Mouse (Mus musculus) lung, postnatal 0 days (tissue): ENCODE data around the gene Acsf2. TPM values are rescaled to one million over a fixed set of nuclear protein-coding genes. Genes with fewer than 3 reads are reported as not detected.

Experiments used
- ATAC-seq: fragments of 200-750 bp; cut with Nextera tagmentation; 2 replicates; pipeline ENCODE4 v1.8.0; 2017; ENCODE audit warnings: moderate library complexity
- DNase-seq: peaks from one replicate; pipeline ENCODE4 v3.0.0-alpha.2; 2016; ENCODE audit warnings: low spot score
- H3K27ac ChIP-seq: fragments of 300-500 bp; sonication (generic); 2 replicates; pipeline ENCODE4 v1.5.1; 2014; ENCODE audit warnings: antibody characterized with exemption, mild to moderate bottlenecking, low read length, mixed read lengths
- H3K27me3 ChIP-seq: fragments of 300-500 bp; sonication (generic); replicated peaks from 2 replicates; pipeline ENCODE4 v1.6.1; 2014; ENCODE audit warnings: low read length, mixed read lengths; ENCODE audit not compliant: insufficient read depth
- H3K36me3 ChIP-seq: fragments of 300-500 bp; sonication (generic); 2 replicates; pipeline ENCODE4 v1.6.1; 2014; ENCODE audit warnings: low read length, mixed read lengths; ENCODE audit not compliant: insufficient read depth
- H3K4me1 ChIP-seq: fragments of 300-500 bp; sonication (generic); 2 replicates; pipeline ENCODE4 v1.6.1; 2014; ENCODE audit warnings: antibody characterized with exemption, low read depth, low read length, mixed read lengths; ENCODE audit not compliant: insufficient read depth
- H3K4me2 ChIP-seq: fragments of 300-500 bp; sonication (generic); replicated peaks from 2 replicates; pipeline ENCODE4 v1.6.1; 2014; ENCODE audit warnings: low read depth, mild to moderate bottlenecking, low read length, moderate library complexity, mixed read lengths
- H3K4me3 ChIP-seq: fragments of 300-500 bp; sonication (generic); 2 replicates; pipeline ENCODE4 v1.5.1; 2014; ENCODE audit warnings: low read depth, low read length
- H3K9ac ChIP-seq: fragments of 300-500 bp; sonication (generic); replicated peaks from 2 replicates; pipeline ENCODE4 v1.6.1; 2014; ENCODE audit warnings: low read depth, mild to moderate bottlenecking
- H3K9me3 ChIP-seq: fragments of 300-500 bp; sonication (generic); 2 replicates; pipeline ENCODE4 v1.6.1; 2016; ENCODE audit warnings: low read length, mixed read lengths
- CTCF ChIP-seq: IDR thresholded peaks from 2 replicates; pipeline ENCODE4 v1.5.1; 2016; ENCODE audit warnings: antibody characterized with exemption, mild to moderate bottlenecking
- EP300 ChIP-seq: IDR thresholded peaks from 2 replicates; pipeline ENCODE4 v1.6.1; 2016; ENCODE audit warnings: antibody characterized with exemption, mild to moderate bottlenecking, control low read depth
- WGBS: fragments of 180-500 bp; shearing (Covaris S2); extraction: QIAGEN DNeasy Blood & Tissue Kit; methylation state at CpG from one replicate; pipeline ENCODE4 v1.1.7; 2014; 5-methylcytosine and 5-hydroxymethylcytosine counted together
- polyA plus RNA-seq: library from polyadenylated mRNA; unstranded; fragments of >200 nt; fragmentation: Nextera tagmentation; extraction: Ambion mirVana; gene quantifications from 2 replicates; pipeline ENCODE4 v1.2.1, GENCODE M21; 2015

Gene Acsf2
- polyA plus RNA-seq, 1 experiment from 2014 or later: 3.4 TPM

DNA sequence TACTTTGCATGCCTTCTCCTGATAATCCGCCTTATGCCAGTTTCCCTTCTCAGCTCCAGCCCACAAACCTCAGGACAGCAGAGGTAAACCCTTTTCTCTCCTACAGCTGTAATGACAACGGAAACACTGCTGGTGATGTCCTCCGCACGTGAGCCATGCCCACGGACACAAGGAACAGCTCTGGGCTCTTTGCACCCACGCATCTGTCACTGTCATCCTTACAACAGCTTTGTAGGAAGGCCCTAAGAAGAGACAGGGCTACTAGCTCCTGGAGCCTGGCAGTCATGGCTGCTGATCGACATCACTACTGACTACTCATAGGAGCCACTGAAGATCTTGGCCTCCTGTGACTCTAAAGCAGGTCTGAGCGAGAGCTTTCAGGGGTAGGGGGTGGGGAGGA is 68.5 kb downstream of the Acsf2 start:
- Histone ChIP-seq H3K36me3 (no peaks in the 10 kb centered on the region), H3K9ac (no peak overlapping the region), H3K4me3 (no peak overlapping the region), H3K27me3 (no peaks in the 10 kb centered on the region), H3K4me1 (no peaks in the 10 kb centered on the region), H3K9me3 (no peaks in the 10 kb centered on the region), H3K4me2 (no peak overlapping the region), H3K27ac (no peak overlapping the region)
- no peak for TF ChIP-seq EP300
- ATAC-seq: no peak
- DNase-seq: no peak
- WGBS: 77% methylated on average over 8 of the region's 8 CpGs

DNA sequence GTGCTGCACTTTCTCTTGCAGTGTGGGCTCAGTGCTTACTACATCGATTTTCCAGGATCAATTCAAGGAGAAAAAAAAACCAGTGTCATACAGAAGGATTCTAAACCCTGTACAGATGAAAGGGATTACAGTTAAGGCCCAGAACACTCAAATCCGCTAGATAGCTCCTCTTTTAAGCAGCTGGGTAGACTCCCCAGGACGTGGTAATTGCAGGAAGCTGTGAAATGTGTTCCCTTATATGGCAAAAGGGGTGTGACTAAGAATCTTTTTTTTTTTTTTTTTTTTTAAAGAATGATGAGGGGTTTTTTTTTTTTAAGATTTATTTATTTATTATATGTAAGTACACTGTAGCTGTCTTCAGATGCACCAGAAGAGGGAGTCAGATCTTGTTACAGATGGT is 72.8 kb downstream of the Acsf2 start:
- Histone ChIP-seq H3K9ac (no peak overlapping the region), H3K4me2 (no peak overlapping the region), H3K9me3 (no peaks in the 10 kb centered on the region), H3K27ac (no peak overlapping the region), H3K27me3 (no peaks in the 10 kb centered on the region), H3K36me3 (no peaks in the 10 kb centered on the region), H3K4me3 (no peak overlapping the region), H3K4me1 (no peaks in the 10 kb centered on the region)
- TF ChIP-seq EP300 (no peak), CTCF (no peak)
- 36% methylated on average over 3 of the region's 3 CpGs for WGBS
- ATAC-seq (no peak), DNase-seq (peak; percentile 25)

DNA sequence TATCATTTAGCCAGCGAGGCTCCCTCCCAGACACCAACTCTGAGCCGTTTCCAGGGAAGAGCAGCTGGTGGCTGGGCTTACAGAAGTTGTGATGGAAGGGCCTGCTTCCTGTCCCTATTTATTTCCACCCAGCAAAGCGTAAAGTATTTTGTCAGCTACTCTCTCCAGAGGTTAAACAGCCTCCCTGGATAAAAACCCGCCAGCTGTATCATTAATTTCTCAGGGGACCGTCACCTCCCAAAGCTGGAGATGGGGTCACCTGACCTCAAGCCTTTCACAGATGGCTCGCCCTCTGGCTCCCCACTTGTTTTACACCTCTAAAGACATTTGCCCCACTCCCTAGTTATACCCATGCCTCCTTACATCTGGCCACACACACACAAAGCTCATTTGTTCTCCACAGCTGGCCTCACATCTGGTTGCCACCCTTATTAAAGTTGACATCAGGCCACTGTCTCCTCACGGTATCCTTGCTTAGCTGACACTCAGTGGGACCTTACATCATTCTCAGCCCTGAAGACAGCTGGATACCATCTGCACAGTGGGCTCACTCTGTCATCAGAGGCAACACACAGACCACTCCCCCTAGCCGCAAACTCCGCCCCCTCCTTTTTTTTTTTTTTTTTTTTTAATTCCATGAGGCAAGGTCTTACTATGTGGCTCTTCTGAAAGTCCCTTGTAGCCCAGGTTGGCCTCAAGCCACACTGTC is 75.3 kb downstream of the Acsf2 start:
- Histone ChIP-seq H3K4me2 (no peak overlapping the region), H3K36me3 (no peaks in the 10 kb centered on the region), H3K4me3 (no peak overlapping the region), H3K9me3 (no peaks in the 10 kb centered on the region), H3K9ac (no peak overlapping the region), H3K27me3 (no peaks in the 10 kb centered on the region), H3K4me1 (no peaks in the 10 kb centered on the region), H3K27ac (no peak overlapping the region)
- DNase-seq (peak; percentile 53), ATAC-seq (peak; percentile 74)
- TF ChIP-seq EP300 (no peak), CTCF (no peak)
- WGBS: 49% methylated on average over 9 of the region's 9 CpGs

DNA sequence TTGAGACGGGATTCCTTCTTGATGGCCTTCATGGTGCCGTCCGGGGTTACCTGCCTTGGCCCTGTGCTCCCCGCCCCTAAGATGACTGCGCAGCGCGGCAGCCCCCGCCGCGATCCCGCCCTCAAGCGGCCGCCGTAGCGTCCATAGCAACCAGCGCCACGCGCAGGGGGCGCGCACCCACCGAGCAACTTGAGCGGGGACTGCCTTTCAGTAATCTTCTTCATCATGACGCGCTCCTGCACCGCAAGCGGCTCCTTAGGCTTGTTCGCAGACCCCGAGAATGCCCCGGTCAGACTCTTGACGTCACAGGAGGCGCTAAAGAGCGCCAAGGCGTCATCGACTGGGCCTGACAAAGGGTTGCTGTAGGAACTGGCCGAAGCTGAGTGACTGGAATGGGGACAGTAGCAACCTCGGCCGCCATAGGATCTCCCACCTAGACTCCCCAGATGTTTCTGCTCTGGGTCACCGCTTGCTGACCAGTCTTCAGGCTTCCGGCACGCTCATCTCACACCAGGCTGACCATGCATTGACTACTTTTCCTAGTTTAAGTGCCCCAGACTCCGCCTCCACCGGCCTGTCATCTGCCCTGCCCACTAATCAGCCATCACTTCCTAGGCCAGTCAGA is 80.3 kb downstream of the Acsf2 start, which contains the start of gene Mycbpap:
Gene Mycbpap, minus strand, starts transcription at position 524 of the 625 bp plus-strand sequence.
- Histone ChIP-seq H3K36me3 (no peaks in the 10 kb centered on the region), H3K27ac (no peak within 1 kb of the TSS), H3K4me3 (peak within 1 kb of the TSS; percentile 45), H3K9me3 (no peaks in the 10 kb centered on the region), H3K27me3 (no peaks in the 10 kb centered on the region), H3K4me1 (no peaks in the 10 kb centered on the region), H3K4me2 (peak within 1 kb of the TSS; percentile 89), H3K9ac (peak within 1 kb of the TSS; percentile 43)
- ATAC-seq: peak; percentile 77
- DNase-seq: peak; percentile 75
- TF ChIP-seq EP300 (no peak), CTCF (peak; percentile 39)
- 2% methylated on average over 42 of the region's 42 CpGs for WGBS

DNA sequence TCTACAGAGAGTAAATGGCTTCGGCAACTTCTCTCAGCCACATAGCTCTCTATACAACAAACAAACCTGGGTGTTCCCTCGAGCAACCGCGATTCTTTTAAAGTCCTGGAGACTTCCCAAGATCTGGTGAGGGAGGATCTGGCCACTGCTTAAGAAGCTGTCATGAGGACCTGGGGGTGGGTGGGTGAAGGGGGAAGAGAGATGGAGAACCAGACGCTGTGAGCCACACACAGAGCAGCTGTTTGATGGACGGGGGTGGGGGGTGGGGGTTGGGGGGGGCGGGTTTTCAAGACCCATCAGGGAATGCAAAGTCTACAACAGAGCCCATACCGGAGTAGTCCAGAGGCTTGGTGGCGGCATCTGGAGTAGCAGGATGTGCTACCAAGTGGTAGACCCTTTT is 88.2 kb downstream of the Acsf2 start:
- Histone ChIP-seq H3K4me3 (no peak overlapping the region), H3K4me1 (no peaks in the 10 kb centered on the region), H3K9me3 (no peaks in the 10 kb centered on the region), H3K27ac (no peak overlapping the region), H3K36me3 (no peaks in the 10 kb centered on the region), H3K9ac (no peak overlapping the region), H3K4me2 (no peak overlapping the region), H3K27me3 (no peaks in the 10 kb centered on the region)
- 36% methylated on average over 9 of the region's 9 CpGs for WGBS
- no peak for TF ChIP-seq EP300
- TF ChIP-seq CTCF: no peak
- ATAC-seq (no peak), DNase-seq (no peak)

DNA sequence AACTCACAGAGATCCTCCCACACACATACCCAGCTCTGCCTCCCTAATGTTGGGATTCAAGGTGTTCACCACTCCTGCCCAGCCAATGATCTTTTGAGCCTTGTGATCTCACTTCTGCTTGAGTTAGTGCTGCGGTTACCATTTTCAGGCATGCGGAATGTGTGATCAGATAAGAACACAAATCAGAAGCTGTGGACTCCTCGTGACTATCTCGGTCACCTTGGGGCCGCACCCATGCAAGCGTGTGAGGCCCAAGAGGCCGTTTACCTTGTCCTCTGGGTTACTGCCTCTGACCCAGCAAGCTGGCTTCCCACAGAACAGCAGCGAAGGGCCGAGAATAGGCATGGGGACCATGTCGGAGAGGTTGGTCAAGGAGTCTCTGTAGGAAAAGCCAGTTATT is 92.7 kb downstream of the Acsf2 start:
- Histone ChIP-seq H3K4me3 (no peak overlapping the region), H3K9me3 (no peaks in the 10 kb centered on the region), H3K4me1 (no peaks in the 10 kb centered on the region), H3K4me2 (no peak overlapping the region), H3K36me3 (no peaks in the 10 kb centered on the region), H3K27me3 (no peaks in the 10 kb centered on the region), H3K9ac (no peak overlapping the region), H3K27ac (no peak overlapping the region)
- DNase-seq (peak; percentile 38), ATAC-seq (peak; percentile 54)
- no peak for TF ChIP-seq EP300
- TF ChIP-seq CTCF: no peak
- 70% methylated on average over 10 of the region's 10 CpGs for WGBS

Other genes with a start within 250 kb of the Acsf2 start
- 8.7 and 10.4 TPM in 2 replicates for gene Abcc3, start 208.9 kb downstream of the Acsf2 start, polyA plus RNA-seq
- 1.4 and 3.1 TPM in 2 replicates for gene Cacna1g, start 127.7 kb downstream of the Acsf2 start, polyA plus RNA-seq
- 0.14 TPM in 1 of 2 replicates, not detected in the other for gene Spata20, start 115.7 kb downstream of the Acsf2 start, polyA plus RNA-seq
- gene Epn3, start 101.9 kb downstream of the Acsf2 start, polyA plus RNA-seq: 33.2 and 34.5 TPM in 2 replicates
- gene Mycbpap, start 80.1 kb downstream of the Acsf2 start, polyA plus RNA-seq: 3.1 and 4.7 TPM in 2 replicates
- 1.6 and 2.3 TPM in 2 replicates for gene Rsad1, start 52.6 kb downstream of the Acsf2 start, polyA plus RNA-seq
- gene Chad, start 36.8 kb downstream of the Acsf2 start, polyA plus RNA-seq: 23.9 and 29.0 TPM in 2 replicates
- 72.9 and 75.0 TPM in 2 replicates for gene Lrrc59, start 27.9 kb upstream of the Acsf2 start, polyA plus RNA-seq
- gene Mrpl27, start 51.9 kb upstream of the Acsf2 start, polyA plus RNA-seq: 113 and 118 TPM in 2 replicates
- 0.87 and 1.0 TPM in 2 replicates for gene Eme1, start 52.1 kb upstream of the Acsf2 start, polyA plus RNA-seq
- 13.3 and 14.1 TPM in 2 replicates for gene Xylt2, start 75.6 kb upstream of the Acsf2 start, polyA plus RNA-seq
- 0.69 and 1.3 TPM in 2 replicates for gene Gm11541, start 102.6 kb upstream of the Acsf2 start, polyA plus RNA-seq
- gene Cdc34b, start 139.9 kb upstream of the Acsf2 start, polyA plus RNA-seq: 0.17 and 0.38 TPM in 2 replicates
- gene Tmem92, start 180.8 kb upstream of the Acsf2 start, polyA plus RNA-seq: not detected in 2 replicates